Mouse (Mus musculus) testis, postnatal 10 days (tissue): Measurements from ENCODE around the gene Gm3259.
"Not testable (repeated sequence)": the region's sequence is repeated elsewhere in the genome, so short reads cannot be mapped to it uniquely, and the experiment has no call there.

Source experiments
- DNase-seq: peaks from one replicate; pipeline ENCODE4 v3.0.0; 2021; ENCODE audit warnings: low spot score

The Gm3259 gene

DNA sequence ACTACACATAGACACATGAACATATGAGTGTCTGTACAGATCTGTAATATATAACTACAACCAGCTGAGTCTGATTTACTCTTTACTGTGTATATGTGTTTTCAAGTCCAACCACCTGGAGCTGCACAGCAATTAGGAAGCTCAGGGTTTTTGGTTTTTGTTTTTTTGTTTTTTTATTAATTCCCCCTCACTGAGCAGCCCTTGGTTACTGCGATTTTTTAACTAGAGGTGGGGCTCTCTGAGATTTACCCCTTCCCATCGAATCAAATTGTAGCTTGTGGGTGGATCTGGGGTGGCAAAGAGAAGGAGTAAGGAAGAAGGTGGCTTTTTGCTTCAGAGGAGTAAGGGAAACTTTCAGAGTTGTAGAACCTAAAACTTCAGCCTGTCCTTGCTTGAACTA, at the start of gene Gm3259:
TSS of gene Gm3259 (plus strand) at position 301 of the 400 bp plus-strand sequence.
- not testable (repeated sequence) for DNase-seq

DNA sequence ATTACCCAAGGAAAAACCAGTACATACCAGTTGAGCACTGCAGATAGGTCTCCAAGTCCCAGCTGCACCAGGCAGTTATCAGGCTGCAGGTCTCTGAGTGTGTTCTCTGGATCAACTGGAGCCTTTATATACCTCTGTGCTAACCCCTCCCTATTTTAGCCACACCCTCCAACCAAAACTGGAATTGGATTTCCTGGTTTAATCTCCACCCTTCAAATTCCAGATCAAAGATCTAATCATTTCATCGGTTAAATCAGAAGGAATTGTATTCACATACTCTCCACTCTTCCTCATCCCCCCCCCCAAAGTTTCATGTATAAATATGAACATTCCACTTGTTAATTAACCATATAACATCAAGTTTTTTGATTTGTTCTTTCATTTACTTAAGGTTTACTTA, 33.0 kb upstream of the Gm3259 start, which contains the start of gene Gm10424:
TSS of gene Gm10424 (minus strand) at position 101 of the 400 bp plus-strand sequence.
- DNase-seq: not testable (repeated sequence)
